Mouse (Mus musculus) monocyte, adult 5-6 weeks (primary cell): ENCODE measurements around the gene Qrich2. TPM values are rescaled to one million over a fixed set of nuclear protein-coding genes. Genes with fewer than 3 reads are reported as not detected.

Source experiments
- ATAC-seq: fragments of 153-309, 156-312 bp; replicated peaks from 2 replicates; pipeline ENCODE4 v1.8.0; 2017; ENCODE audit warnings: mild to moderate bottlenecking; ENCODE audit not compliant: low TSS enrichment, insufficient number of reproducible peaks, severe bottlenecking, poor library complexity, low FRiP score
- total RNA-seq: library from RNA; stranded (forward); fragments of 200-1000, 200-491, 200-594 nt; gene quantifications from 3 replicates; pipeline ENCODE4 v1.2.3, GENCODE M21; 2017

Qrich2 gene
- total RNA-seq, 1 experiment from 2014 or later, result 0.95 TPM

DNA sequence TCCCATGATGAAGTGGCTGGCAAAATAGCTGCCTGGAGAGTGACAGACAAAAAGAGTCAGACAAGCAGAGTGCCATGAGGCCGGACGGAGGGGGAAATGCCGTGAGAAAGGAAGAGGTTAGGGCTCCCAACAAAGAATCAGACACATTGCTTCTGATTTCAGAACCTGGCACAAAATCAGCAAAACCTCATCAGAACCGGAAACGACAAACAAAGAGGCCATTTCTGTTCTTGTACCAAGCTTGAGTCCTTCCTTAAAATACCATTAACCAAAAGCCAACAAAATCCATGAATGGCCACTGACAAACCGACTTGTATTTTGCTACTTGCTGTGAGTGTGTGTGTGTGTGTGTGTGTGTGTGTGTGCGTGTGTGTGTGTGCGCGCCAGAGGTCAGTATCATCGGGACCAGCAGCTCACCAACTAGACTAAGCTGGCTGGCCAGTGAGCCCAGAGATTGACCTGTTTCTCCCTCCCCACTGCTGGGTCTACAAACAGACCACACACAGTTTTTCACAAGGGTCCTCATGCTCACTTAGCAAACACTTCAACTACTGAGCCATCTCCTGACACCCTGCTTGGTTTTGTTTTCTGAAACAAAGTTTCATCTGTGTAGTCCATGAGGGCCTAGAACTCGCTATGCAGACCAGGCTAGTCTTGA is 69.6 kb downstream of the Qrich2 start:
- no peak for ATAC-seq

DNA sequence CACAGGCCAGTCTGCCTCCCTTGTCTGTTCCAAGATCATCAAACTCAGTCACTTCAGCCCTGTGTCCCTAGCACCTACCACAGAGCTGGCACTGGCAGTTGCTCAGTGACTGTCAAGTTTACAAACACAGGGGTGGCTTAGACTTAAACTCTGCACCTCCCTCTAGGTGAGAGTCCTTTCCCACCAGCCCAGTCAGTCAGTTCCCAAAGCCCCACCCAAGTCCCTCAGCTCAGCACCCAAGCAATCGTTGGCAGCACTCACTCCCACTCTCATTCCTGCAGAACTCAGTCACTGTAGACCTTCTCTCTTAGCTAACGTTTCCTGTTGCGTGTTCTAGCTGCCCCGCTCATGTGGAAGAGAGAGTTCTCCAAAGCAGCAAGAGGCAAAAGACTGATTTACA is 71.3 kb downstream of the Qrich2 start:
- ATAC-seq, result 0 out of 2 replicates have a peak, but pooled peaks have one; percentile 13

Other genes with a start within 250 kb of the Qrich2 start
- 0.21 TPM in 1 of 3 replicates, not detected in the others for gene Evpl, start 228.2 kb downstream of the Qrich2 start, total RNA-seq
- 18.0 to 34.3 TPM (median 25.7 TPM) in 3 replicates for gene Srp68, start 192.0 kb downstream of the Qrich2 start, total RNA-seq
- gene Galr2, start 185.3 kb downstream of the Qrich2 start, total RNA-seq, result not detected in 3 replicates
- 39.7 to 67.5 TPM (median 48.1 TPM) in 3 replicates for gene Exoc7, start 159.0 kb downstream of the Qrich2 start, total RNA-seq
- gene Foxj1, start 130.8 kb downstream of the Qrich2 start, total RNA-seq, result 0.19 to 0.39 TPM in 2 of 3 replicates, not detected in the other
- 8.3 to 42.3 TPM (median 19.1 TPM) in 3 replicates for gene Rnf157, start 53.2 kb downstream of the Qrich2 start, total RNA-seq
- 55.7 to 125 TPM (median 100.0 TPM) in 3 replicates for gene Ubald2, start 32.1 kb downstream of the Qrich2 start, total RNA-seq
- gene Prpsap1, start 28.0 kb upstream of the Qrich2 start, total RNA-seq, result 18.0 to 45.7 TPM (median 45.0 TPM) in 3 replicates
- not detected in 3 replicates for gene Sphk1, start 64.7 kb upstream of the Qrich2 start, total RNA-seq
- 16.3 to 21.9 TPM (median 19.8 TPM) in 3 replicates for gene Ube2o, start 115.2 kb upstream of the Qrich2 start, total RNA-seq
- gene Aanat, start 120.2 kb upstream of the Qrich2 start, total RNA-seq, result not detected in 3 replicates
- gene Rhbdf2, start 160.8 kb upstream of the Qrich2 start, total RNA-seq, result 14.1 to 16.7 TPM (median 15.1 TPM) in 3 replicates
- gene Prcd, start 187.3 kb upstream of the Qrich2 start, total RNA-seq, result not detected in 3 replicates
- gene Cygb, start 188.1 kb upstream of the Qrich2 start, total RNA-seq, result 0.29 TPM in 1 of 3 replicates, not detected in the others